Mouse (Mus musculus): Measurements from ENCODE around the gene Hexdc.

The Hexdc gene

DNA sequence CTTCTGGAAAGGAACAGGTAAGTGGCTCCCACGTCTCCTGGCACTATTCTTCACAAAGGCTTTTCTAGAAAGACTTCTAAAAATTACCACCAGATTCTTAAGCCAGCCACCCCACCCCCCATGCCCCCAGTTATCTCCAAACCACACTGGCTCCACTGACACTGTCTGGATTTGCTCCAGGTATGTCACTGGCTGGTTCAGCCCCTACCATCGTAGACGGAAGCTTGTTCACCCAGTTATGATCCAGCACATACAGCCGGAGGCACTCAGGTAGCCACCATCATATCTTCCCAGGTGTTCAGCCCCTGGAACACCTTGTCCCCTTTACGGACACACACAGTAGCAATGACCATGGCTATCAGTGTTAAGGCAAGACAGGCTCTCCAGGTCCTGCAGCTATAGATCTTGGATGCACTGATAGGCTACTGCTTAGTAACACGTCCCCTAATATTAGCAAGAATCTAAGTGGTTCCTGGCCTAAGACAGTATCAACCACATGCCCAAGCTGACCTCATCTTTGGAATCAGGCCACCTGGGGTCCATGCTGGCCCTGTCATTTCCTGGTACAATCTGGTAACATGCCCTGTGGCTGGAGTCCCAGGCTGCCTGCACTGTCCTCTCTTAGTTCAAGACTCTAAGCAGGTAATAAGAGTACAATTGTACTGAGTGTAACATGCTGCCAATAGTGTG, 17.2 kb downstream of the Hexdc start:
- no peak for DNase-seq (ENCODE audit: extremely low read depth, low read depth, low spot score)

DNA sequence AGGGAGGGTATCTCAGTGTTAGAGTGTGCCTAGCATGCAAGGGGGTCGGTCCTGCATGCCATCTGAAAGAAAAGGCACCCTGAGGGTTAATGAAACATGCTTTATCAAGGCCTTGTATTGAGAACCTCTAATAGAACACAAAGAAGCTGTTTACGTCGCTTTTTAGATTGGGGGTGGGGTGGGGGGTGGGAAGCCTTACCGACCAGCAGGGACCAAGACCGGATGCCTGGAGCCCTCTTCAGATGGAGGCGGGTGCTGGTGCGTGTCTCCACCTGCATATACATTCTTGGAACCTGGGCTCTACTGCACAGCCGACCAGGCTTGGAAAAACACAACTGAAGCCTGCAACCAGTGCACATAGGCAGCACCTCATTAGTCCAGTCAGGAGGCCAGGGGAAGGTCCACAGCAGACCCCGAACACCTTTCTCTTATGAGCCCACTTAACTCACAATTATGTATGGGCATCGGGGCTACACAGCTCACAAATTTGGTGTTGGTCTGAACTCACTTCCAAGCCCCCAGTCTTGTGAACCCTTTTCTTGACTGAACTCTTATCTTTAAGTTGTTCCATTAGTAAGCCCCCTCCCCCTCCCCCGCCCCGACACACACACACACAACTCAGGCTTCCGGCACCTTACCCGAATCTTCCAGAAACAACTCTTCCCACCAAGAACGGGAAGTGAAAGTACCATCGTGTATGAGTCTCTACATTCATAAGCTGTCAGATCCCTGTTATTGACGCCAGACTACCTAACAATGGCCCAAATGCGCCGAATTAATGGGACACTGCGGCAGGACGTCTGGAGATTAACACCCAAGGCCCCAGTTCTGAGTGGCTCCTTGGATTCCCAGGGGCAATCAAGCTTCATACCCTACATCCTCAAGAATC, 24.1 kb downstream of the Hexdc start:
- no peak for DNase-seq (ENCODE audit: extremely low read depth, low read depth, low spot score)

DNA sequence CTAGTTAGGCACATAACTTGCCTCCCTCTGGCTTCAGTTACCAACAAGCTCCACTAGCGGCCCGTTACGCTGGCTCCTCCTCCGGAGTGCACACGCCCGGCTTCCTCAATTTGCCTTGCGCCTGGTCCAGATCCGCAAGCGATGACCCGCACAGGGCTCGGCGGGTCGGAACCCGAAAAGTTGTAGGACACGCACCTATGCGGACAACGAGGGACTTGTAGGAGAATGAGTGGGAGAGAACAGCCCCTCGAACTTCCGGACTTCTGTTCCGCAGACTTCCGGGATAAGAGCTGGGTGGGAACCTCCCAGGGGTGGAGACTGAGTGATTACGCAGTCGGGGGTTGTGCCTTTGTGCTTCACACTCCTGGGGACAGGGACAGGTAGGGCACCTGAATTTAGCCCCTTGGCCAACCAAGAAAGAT, 24.8 kb downstream of the Hexdc start, which contains the start of gene Cybc1:
Gene Cybc1, minus strand, starts transcription at position 305 of the 422 bp plus-strand sequence.
- DNase-seq (ENCODE audit: extremely low read depth, low read depth, low spot score), result no peak

DNA sequence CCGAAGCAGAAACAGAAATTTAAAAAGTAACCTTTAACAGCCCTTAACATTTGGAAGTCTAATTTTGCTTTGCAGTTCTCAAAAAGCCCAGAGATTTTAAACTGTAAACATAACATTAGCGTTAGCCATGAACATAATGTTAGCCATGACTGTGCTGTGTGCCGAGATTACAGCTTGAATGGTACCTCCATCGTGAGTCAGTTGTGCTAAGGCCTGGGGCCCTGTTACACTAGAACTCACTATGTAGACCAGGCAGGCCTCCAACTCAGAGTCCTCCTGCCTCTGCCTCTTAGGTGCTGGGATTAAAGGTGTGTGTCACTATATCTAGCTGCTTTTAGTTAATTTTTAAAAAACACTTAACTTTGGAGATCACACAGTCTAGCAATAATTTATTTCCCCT, 27.0 kb downstream of the Hexdc start:
- no peak for DNase-seq (ENCODE audit: extremely low read depth, low read depth, low spot score)

DNA sequence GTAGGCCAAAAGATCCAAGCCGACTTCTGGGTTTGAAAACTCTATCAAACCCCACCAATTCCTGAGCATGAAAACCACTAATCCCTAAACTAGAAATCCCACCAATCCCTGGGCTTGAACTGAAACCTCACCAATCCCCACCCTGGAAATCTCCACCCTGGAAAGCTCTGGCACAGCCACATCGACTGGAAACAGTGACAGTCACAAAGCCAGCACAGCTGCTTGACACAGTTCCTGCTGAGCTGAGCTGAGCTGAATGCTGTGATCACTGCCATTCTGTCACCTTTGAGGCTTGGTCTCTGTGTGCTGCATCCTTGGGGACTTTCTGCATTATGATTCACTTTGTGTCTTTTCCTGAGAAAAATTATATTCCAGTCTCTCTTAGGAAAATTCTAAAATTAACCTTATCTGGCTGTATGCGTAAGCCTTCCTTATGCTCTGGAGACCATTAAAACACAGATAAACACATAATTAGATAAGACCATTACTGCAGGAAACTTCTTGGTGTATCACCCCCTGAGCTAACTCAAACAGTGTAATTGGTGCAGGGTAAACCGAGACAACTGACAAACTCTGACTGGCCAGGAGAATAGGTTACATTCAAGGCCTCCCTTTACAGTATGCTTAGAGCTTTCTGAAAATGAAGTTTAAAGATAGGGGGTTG, 27.5 kb downstream of the Hexdc start:
- no peak for DNase-seq (ENCODE audit: extremely low read depth, low read depth, low spot score)

DNA sequence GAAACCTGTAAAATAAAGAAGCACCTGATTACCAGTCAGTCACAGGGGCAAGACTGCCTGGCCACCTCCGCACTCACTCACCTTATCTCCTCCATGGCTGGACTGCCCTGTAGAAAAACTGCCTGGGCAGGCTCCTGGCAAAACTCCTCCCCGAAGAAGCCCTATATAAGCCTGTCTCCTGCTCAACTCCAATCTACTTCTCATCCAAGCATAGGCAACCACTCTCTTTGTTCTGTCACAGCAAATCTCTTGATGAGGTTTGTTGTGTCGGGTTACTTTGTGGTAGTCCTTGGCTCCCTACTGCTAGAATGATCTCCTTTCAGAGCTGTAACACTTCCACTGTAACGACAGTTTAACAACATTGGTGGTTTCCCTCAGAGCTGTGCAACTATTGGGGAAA, 28.5 kb downstream of the Hexdc start:
- no peak for DNase-seq (ENCODE audit: extremely low read depth, low read depth, low spot score)

DNA sequence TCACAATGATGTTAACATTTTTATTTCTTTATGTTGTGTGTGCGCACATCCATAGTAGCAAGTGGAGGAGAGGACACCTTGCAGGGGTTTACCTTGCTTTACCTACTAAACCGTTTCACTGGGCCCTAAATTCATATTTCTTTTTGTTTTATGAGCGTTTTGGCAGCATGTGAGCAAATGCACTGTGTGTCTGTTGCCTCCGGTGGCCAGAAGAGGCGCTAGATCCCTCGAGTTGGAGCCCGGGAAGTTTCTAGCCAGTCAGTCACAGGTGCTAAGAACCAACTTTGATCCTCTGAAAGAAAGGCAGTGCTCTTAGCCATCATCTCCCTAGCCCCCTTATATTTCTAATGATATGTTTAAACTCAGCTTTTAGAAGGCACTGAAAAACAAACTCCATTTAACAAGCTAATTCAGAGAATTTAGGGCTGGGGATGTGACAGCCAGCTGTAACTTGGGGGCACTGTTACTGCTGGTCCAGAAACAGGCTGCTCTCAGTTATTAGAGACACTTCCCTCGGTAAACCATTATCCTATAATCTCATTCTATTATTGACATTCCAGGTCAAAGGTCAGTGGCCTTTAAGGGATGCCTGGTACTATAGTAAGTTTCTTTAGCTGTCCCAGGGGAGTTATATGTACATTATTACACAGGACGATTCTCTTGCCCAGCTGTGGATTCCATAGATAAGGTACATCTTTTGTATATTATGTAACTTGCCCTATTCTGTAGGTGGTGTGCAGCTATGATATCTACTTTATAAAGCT, 31.4 kb downstream of the Hexdc start:
- no peak for DNase-seq (ENCODE audit: extremely low read depth, low read depth, low spot score)

DNA sequence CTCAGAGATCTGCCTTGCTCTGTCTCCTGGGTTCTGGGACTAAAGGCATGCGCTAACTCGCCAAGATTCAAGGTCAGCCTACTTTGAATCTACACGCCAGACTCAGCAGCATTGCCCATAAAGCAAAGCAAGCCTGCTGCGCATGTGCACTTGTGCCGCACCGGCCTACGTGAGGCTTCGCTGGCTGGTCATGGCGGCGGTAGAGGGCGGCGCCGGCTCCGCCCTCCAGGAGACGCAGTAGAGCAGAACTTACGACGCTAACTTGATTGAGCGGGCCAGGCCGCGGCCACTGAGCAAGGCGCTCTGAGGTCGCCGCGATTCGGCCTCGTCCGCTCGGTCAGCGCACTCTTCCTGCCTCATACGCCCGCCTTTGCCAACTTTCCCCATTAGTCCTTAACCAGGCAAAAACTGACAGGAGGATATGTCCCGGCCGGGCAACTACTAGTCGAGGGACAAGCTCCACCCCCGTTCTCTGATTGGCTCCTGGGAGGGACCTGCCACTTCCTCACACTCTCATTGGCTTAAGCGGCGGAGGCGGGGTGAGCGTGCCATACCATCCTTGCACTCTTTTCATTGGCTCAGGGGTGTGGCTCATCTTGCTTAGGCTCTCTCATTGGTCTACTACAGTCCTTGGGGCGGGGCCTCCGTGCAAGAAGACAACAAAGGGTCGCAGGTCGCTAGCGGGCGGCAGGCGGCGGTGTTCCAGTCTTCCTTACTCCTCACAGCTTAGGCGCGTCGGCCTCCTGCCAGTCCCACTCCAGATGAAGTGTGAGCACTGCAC, 32.5 kb downstream of the Hexdc start, which contains the start of gene Narf:
Gene Narf, plus strand, starts transcription at position 690 of the 781 bp plus-strand sequence.
- peak; percentile 90 for DNase-seq (ENCODE audit: extremely low read depth, low read depth, low spot score)

DNA sequence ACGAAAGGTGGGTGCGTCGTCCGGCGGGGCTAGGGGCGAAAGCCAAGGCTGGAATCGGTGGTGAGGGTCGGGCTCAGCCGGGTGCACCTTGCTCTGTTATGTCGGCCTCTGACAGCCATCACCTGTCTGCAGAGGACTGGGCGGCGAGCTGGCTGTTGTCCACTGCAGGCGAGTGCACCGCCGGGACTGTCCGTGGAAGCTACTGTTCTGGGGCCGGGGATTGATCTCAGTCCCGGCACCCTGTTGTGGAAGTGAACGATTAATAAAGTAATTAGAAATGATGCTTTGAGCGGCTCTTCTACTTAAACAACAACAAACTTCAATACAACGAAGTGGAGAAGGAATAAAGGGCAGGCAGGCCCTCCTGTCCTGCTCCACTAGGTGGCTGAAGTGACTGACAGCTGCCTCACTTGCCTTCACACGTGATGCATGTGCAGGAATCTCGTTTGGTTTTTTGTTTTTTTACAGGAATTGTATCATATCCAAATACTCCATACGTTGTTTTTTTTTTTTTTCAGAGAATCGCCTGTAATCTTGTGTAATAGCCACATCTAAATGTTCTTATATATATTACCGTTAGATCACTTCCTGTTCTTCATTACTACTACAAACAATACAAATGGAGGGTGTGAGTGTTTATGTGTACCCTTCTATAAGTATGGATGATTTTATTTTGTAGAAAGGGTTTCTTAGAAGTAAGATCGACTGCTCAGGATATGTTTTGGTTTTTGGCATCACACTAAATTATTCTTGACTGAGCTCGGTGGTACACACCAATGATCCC, 33.3 kb downstream of the Hexdc start:
- DNase-seq (ENCODE audit: extremely low read depth, low read depth, low spot score), result no peak

DNA sequence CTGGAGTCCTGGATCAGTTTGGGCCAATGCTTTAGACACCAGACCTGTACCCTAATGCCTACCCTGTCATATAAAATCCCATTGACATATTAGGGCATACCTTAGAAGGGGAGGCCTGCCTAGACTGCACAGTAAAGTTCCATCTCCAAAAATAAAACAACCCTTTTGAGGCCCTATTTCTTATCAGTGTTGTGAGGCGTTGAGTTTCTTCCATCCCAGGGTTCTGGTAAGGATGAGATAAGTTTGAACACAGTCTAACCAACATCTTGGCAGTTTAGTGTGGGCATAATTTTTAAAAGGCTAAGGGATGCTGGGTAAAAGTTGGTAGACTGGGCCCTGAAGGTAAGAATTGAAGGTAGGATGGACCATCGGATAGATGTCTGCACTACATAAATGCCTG, 35.4 kb downstream of the Hexdc start:
- DNase-seq (ENCODE audit: extremely low read depth, low read depth, low spot score), result no peak

DNA sequence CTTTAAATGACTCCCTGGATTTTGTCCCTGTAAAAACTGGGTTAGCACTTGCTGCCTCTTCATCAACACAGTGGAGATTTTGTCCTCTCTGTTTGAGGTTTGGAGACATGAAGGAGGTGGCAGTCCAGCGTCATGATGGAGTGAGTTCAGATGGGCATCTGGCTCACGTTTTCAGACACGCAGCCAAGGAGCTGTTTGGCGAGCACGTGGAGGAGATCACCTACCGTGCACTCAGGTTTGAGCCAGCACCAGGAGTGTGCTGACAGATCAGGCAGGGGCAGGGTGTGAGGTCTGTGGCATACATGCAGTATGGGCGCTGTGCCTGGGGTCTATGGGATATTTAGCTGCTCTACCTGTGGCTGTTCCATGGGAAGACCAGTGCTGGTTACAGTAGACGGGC, 46.0 kb downstream of the Hexdc start:
- no peak for DNase-seq (ENCODE audit: extremely low read depth, low read depth, low spot score)

DNA sequence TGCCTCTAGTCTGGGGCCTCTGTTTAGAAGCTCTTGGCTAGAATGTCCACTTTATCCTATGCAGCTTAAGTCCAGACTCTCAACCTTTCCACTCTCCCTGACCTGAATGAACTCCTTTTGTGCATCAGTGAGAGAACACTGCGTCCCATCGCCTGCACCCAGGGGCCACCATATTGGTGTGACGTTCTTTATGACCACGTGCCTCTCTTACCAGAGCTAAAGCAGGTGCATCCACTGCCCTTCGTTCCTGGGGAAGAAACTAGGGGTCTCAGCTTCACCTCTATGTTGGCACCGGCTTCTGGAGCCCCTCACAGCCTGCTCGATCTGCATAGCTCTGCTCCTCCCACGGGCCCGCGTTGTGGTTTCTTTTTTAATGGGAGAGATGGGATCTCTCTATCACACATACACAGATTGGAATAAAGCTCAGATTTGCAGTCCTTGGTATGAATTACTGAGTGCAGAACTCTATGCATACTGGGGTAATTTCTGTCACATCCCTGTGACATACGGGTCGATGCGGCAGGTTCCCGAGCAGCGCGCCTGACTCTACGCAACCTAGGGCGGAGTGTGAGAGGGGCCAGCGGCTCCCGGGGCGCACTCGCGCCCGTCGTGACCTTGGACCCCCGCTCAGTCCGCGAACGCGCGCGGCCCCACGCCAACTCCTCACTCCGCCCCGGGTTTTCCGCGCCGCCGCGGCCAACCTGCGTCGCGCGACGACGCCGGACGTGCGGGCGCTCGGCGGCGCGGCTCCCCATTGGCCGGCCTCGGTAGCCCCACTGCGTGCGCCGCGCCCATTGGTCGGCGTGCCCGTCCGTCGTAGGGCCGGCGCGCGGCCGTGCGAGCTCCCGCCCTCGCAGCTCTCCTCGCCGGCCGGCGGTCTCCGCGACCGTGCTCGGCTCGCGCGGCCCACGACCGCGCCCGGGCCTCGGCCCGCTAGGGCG, 55.2 kb downstream of the Hexdc start, which contains the start of gene Foxk2:
Gene Foxk2, plus strand, starts transcription at position 831 of the 941 bp plus-strand sequence.
- DNase-seq (ENCODE audit: extremely low read depth, low read depth, low spot score), result no peak

DNA sequence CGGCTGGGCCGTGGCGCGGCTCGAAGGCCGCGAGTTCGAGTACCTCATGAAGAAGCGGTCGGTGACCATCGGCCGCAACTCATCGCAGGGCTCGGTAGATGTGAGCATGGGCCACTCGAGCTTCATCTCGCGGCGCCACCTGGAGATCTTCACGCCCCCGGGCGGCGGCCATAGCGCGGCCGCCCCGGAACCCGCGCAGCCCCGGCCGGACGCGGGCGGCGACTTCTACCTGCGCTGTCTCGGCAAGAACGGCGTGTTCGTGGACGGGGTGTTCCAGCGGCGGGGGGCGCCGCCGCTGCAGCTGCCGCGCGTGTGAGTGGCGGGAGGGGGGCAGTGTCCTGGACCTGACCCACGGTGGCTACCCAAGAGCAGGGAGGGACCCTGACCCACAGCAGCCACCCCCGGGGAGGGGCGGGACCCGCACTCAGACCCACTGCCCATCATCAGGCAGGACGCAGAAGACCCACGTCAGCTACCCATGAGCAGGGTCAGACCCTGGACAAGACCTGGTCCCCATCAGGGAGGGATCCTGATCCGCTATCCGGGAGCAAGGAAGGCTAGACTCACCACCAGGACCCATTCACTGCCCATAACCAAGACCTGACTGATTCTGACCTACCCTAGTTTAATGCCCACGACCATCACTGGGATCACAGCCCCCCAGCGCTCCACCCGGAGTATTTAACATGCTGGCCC, 56.1 kb downstream of the Hexdc start:
- DNase-seq (ENCODE audit: extremely low read depth, low read depth, low spot score), result no peak

DNA sequence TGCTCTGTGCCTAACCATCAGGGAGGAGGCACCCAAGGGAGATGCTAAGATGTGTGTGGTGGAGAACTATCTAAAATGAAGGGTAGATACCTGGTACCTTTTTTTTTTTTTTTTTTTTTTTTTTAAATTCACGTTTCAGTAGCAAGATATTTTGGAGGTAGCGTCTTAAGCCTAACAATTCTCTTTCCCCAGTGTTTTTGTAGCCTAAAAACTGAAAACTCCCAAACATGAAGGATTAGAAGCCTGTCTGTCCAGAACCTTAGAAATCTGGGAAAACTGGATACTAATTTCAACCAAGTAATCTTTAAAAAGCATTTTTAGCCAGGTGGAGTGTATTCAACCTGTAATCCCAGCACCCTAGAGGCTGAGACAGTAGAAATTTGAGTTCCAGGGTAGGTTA, 56.8 kb downstream of the Hexdc start:
- no peak for DNase-seq (ENCODE audit: extremely low read depth, low read depth, low spot score)
